Mouse (Mus musculus): ENCODE measurements around the gene Trmt10a.

Gene Trmt10a

GRCm38 (mm10) chr3:138143315-138144059 lies at the start of gene Trmt10a:
Trmt10a (plus strand) TSS chr3:138143448.
- peak; percentile 98 to 99 for DNase-seq (ENCODE audit: low spot score in 2 of 2)

GRCm38 (mm10) chr3:138095301-138095700 lies 47.9 kb upstream of the Trmt10a start:
- DNase-seq (ENCODE audit: low spot score in 2 of 2), result no peak

- DNase-seq (ENCODE audit: low spot score in 2 of 2), result no peak
Observed at GRCm38 (mm10) chr3:138095718-138096117, 47.5 kb upstream of the Trmt10a start.

GRCm38 (mm10) chr3:138096263-138097028 lies 46.8 kb upstream of the Trmt10a start:
- no peak for DNase-seq (ENCODE audit: low spot score in 2 of 2)

GRCm38 (mm10) chr3:138097718-138098117 lies 45.5 kb upstream of the Trmt10a start:
- DNase-seq (ENCODE audit: low spot score in 2 of 2), result no peak

- no peak for DNase-seq (ENCODE audit: low spot score in 2 of 2)
Observed at GRCm38 (mm10) chr3:138101936-138102335, 41.3 kb upstream of the Trmt10a start.

- no peak for DNase-seq (ENCODE audit: low spot score in 2 of 2)
Observed at GRCm38 (mm10) chr3:138103690-138104089, 39.6 kb upstream of the Trmt10a start.

GRCm38 (mm10) chr3:138105056-138105455 lies 38.2 kb upstream of the Trmt10a start:
- DNase-seq (ENCODE audit: low spot score in 2 of 2), result no peak

- no peak for DNase-seq (ENCODE audit: low spot score in 2 of 2)
Observed at GRCm38 (mm10) chr3:138106887-138107286, 36.4 kb upstream of the Trmt10a start.

GRCm38 (mm10) chr3:138110910-138111782 lies 32.1 kb upstream of the Trmt10a start:
- no peak for DNase-seq (ENCODE audit: low spot score in 2 of 2)

GRCm38 (mm10) chr3:138114106-138114505 lies 29.1 kb upstream of the Trmt10a start:
- DNase-seq (ENCODE audit: low spot score in 2 of 2), result no peak

GRCm38 (mm10) chr3:138116871-138117270 lies 26.4 kb upstream of the Trmt10a start:
- DNase-seq (ENCODE audit: low spot score in 2 of 2), result no peak

GRCm38 (mm10) chr3:138118392-138118791 lies 24.9 kb upstream of the Trmt10a start:
- DNase-seq (ENCODE audit: low spot score in 2 of 2), result no peak

- DNase-seq (ENCODE audit: low spot score in 2 of 2), result no peak
Observed at GRCm38 (mm10) chr3:138118831-138119230, 24.4 kb upstream of the Trmt10a start.

- no peak for DNase-seq (ENCODE audit: low spot score in 2 of 2)
Observed at GRCm38 (mm10) chr3:138119444-138120105, 23.7 kb upstream of the Trmt10a start.

- no peak for DNase-seq (ENCODE audit: low spot score in 2 of 2)
Observed at GRCm38 (mm10) chr3:138121461-138121860, 21.8 kb upstream of the Trmt10a start.

GRCm38 (mm10) chr3:138123842-138124241 lies 19.4 kb upstream of the Trmt10a start:
- DNase-seq (ENCODE audit: low spot score in 2 of 2), result no peak

GRCm38 (mm10) chr3:138129110-138129509 lies 14.1 kb upstream of the Trmt10a start:
- DNase-seq (ENCODE audit: low spot score in 2 of 2), result no peak

GRCm38 (mm10) chr3:138130692-138131091 lies 12.6 kb upstream of the Trmt10a start:
- DNase-seq (ENCODE audit: low spot score in 2 of 2), result no peak

- no peak for DNase-seq (ENCODE audit: low spot score in 2 of 2)
Observed at GRCm38 (mm10) chr3:138131168-138131567, 12.1 kb upstream of the Trmt10a start.

GRCm38 (mm10) chr3:138133463-138133862 lies 9.8 kb upstream of the Trmt10a start:
- DNase-seq (ENCODE audit: low spot score in 2 of 2), result no peak

Measured in urinary bladder, postnatal 36 days (tissue).